Mouse (Mus musculus): ENCODE measurements around the gene Ntrk2. TPM values are rescaled to one million over a fixed set of nuclear protein-coding genes. Genes with fewer than 3 reads are reported as not detected.

Gene Ntrk2
- polyA plus RNA-seq, 1 experiment, result not detected

DNA sequence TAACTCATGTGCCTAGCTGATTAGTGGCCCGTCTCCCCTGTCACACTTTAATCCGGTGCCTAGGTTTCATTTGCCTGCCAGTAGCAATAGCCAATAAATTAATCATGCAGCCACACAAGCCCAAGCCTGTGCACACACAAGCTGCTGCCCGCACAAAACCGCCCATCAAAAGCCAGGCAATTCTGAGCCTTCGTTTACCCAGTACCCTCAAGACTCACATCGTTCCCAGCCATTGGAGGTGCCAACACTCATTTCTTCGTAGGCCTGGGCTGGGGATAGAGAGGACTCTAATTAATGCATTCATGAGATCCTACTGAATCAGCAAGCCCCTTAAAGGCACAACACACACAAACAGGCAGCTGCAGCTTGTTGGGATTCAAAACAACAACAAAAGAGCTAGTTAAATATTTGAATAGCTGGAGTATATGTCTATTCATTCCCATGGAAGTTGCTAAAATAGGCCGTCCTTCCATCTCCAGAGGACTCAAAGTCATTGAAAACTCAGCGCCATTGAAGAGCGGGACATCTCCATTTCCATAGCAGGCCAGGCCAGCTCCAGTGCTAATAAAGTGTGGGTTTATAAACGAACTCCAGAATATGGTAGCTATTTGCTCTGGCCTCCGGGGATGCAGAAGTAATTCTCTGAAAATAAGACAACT, 158.5 kb downstream of the Ntrk2 start:
- TF ChIP-seq GATA1 (IDR thresholded peaks at IDR 0.05; ENCODE audit: low read length), result no peak

DNA sequence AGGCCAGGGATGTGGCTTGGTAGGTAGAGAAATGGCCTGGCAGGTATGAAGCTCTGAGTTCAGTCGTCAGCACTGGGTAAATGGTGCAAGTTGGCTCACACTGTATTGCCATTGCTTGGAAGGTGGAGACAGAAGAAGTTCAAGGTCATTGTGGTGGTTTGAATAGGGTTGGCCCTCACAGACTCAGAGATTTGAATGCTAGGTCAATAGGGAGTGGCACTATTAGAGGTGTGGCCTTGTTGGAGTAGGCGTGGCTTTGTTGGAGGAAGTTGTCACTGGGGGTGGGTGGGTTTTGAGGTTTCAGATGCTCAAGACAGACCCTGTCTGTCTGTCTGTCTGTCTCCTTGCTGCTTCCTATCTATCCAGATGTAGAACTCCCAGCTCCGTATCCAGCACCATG, 159.5 kb downstream of the Ntrk2 start:
- no peak for TF ChIP-seq GATA1 (IDR thresholded peaks at IDR 0.05; ENCODE audit: low read length)

DNA sequence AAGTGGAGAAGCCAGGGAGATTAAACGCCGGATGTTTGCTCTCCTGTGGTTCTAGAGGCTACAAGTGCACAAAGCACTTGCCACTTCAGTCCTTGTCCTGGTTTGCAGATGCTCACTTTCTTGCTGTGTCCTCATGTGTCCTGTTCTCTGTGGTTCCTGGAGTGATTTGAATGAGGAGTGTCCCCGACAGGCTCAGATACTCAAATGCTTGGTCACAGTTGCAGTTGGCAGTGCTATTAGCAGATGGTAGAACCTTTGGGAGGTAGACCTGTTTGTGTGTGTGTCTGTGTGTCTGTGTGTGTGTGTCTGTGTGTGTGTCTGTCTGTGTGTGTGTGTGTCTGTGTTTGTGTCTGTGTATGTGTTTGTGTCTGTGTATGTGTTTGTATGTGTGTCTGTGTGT, 160.1 kb downstream of the Ntrk2 start:
- TF ChIP-seq GATA1 (IDR thresholded peaks at IDR 0.05; ENCODE audit: low read length), result no peak

DNA sequence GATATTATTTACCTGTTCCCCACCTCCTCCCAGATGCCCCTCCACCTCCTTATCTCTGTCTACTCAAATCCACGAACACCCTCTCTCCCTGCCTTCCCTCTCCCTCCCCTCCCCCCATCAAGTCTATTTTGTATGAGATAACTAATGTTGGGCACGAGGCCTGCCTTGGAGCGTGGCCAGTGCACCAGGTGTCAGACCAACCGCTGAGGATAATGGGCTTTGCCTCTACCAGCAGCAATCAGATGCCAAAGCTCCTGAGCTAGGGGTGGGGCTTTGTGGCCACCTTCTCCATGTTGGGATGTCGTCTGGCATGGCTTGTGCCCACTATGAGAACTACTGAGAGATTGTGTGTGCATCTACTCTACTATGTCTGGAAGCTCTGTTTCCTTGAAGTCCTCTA, 161.8 kb downstream of the Ntrk2 start:
- no peak for TF ChIP-seq GATA1 (IDR thresholded peaks at IDR 0.05; ENCODE audit: low read length)

- no peak for TF ChIP-seq GATA1 (IDR thresholded peaks at IDR 0.05; ENCODE audit: low read length)
Observed at GRCm38 (mm10) chr13:58971449-58971903, 165.1 kb downstream of the Ntrk2 start.

DNA sequence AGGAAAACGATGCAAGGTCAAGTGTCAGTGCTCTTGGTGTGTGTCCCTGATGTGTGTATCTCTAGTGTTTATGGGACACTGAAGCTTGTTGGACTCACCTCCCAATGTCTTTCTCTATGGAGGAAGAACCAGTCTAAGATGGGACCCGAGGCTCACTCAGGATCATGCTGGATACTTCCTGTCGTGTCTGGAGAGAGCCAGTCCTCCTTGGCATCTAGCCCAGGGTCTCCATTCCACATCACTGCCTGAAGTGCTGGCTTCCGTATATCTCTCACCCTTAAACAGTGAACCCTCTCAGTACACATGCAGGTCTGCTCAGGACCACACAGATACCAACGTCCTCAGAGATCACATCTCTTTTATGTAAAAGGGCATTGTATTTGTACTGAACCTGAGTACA, 166.1 kb downstream of the Ntrk2 start:
- no peak for TF ChIP-seq GATA1 (IDR thresholded peaks at IDR 0.05; ENCODE audit: low read length)

DNA sequence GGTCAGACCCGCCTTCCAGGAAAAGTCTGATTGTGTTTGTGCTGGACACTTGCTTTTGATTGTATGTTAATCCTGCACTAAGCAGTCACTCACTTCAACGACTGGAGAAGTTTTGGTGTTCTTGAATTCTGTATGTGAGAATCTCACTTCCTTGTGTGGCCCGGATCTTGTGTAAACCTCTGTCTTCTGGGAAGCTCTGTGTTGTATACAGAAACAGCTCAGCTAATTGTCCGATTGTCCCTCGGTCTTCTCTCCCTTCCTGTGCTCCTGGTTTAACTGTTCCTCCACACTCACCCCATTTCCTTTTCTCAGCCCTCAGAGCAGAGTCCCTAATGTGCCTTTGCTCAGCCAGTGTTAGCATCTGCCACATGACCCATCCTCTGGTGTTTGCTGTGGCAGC, 190.1 kb downstream of the Ntrk2 start:
- no peak for TF ChIP-seq GATA1 (IDR thresholded peaks at IDR 0.05; ENCODE audit: low read length)

DNA sequence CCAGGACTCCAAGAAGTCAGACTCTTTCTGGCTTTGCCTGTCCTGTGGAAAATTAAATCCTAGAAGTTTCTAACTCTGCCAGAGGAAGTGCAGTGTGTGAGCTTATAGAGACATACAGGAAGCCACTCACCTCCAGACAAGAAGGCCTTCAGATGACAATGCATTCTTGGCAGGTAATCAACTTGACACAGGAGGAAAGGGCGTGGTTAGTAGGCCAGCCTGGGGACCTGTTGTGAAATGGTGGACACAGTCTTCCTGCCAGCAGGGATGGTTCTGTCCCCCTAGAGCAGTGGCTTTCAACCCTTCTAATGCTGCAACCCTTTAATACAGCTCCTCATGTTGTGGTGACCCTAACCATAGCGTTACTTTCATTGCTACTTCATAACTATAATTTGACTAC, 191.4 kb downstream of the Ntrk2 start:
- no peak for TF ChIP-seq GATA1 (IDR thresholded peaks at IDR 0.05; ENCODE audit: low read length)

- TF ChIP-seq GATA1 (IDR thresholded peaks at IDR 0.05; ENCODE audit: low read length), result no peak
Observed at GRCm38 (mm10) chr13:58999373-59000053, 193.1 kb downstream of the Ntrk2 start.

DNA sequence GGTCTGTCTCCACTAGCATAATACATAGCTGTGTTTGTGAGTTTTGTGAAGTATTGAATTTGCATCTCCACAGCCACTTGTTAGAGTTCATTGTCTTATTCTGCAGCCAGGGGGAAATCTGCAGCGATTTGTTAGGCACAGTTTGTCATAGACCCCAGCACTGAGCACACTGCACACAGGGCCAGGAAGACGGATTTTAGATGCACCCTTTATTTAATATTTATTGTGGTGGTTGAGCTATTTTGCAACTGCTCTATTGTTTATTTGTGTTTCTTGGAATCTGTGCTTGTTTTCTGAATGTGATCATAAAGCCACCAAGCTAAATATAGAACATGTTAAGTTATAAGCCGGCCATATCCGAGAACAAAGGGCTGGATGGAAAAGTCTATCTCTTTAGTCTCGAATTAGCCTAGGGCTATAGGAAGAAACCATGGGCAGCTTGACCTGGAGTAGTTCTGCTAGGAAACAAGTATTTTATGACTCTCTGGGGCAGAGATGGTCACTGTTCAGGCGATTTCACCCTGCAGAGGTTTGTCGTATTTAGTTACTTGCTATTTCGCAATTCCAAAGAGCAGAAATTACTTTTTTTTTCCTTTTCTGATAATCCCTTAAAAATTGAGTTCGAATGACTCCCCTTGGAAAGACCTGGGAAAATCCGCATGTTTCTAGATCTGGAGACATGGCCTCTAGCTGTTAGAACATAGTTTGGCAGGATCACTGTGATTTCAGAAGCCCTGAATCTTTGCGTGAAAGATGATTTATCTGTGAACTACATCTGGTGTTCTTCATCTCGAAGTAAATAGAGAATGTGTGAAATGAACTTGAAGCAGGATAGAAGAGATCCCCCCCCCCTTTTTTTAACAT, 196.8 kb downstream of the Ntrk2 start:
- TF ChIP-seq GATA1 (IDR thresholded peaks at IDR 0.05; ENCODE audit: low read length), result no peak

- no peak for TF ChIP-seq GATA1 (IDR thresholded peaks at IDR 0.05; ENCODE audit: low read length)
Observed at GRCm38 (mm10) chr13:59003807-59004173, 197.4 kb downstream of the Ntrk2 start.

GRCm38 (mm10) chr13:59004579-59004978, 198.2 kb downstream of the Ntrk2 start:
- TF ChIP-seq GATA1 (IDR thresholded peaks at IDR 0.05; ENCODE audit: low read length), result no peak

GRCm38 (mm10) chr13:59009855-59010254, 203.5 kb downstream of the Ntrk2 start:
- TF ChIP-seq GATA1 (IDR thresholded peaks at IDR 0.05; ENCODE audit: low read length), result no peak

DNA sequence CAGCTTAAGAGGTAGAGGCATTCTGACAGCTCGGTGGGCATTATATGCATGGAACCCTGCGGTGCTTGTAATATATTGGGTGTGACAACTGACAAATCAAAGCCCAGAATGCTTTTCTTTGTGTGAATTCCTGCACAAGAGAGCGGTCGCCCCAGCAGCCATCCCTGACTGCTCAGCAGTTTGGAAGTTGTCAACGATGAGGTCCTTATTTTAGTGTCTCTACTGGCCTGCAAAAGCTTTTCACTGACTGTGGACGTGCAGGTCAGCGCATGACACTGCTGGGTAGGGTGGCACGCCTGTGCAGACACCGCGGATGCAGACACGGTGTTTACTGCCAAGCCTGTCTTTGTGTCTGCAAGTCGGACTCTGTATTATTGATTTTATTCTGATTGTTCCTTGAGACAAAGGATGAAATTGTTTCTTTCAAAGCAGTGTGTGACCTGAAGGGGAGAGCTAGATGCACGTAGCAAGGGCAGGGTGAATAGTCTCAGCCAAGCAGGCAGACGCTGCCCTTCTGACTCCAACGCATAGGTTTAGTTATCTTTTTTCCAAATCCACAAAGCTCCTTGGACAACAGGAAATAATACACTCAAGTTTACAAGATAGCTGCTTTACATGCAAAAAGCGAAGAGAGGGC, 204.6 kb downstream of the Ntrk2 start:
- TF ChIP-seq GATA1 (IDR thresholded peaks at IDR 0.05; ENCODE audit: low read length), result no peak

GRCm38 (mm10) chr13:59011530-59011903, 205.1 kb downstream of the Ntrk2 start:
- no peak for TF ChIP-seq GATA1 (IDR thresholded peaks at IDR 0.05; ENCODE audit: low read length)

DNA sequence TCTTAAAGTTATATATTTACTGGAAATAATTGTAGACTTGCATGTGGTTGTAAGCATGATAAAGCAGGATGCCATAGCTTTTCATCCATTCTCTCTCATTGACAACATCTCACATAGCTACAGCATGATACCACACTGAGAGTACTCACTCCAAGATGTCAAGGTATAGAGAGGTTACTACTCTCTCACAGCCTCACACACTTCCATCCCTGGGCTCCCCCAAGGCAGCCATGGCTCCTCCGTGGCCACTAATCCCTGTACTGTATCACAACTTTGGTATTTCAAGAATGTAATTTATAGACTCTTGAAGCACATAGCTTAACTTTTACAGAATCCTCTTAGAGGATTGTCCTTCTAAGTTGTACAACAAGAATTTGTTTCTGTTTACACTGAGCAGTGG, 209.0 kb downstream of the Ntrk2 start:
- TF ChIP-seq GATA1 (IDR thresholded peaks at IDR 0.05; ENCODE audit: low read length), result no peak
